Mouse (Mus musculus): ENCODE data around the gene Gm6465.
"Not testable (repeated sequence)": the region's sequence is repeated elsewhere in the genome, so short reads cannot be mapped to it uniquely, and the experiment has no call there.

The Gm6465 gene

DNA sequence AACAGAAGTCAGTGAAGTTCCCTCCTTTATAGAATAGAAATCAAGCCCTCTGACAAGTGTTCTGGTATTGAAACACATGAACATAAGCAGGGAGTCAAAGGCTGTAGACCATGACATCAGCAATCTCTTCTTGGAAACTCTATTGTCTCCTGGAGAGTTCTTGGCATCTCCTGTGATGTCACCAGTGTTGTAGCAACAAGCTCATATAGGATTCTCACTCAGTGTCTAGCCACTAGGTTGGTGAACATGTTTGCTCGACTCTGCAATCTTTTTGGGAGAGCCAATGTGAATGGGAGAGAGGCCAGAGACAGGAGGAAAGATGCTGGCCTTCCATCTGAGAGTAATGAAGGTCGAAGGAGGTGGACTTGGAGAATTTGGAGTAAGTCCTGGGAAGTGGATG, at the start of gene Gm6465:
Gm6465 (plus strand) TSS at position 301 of the 400 bp plus-strand sequence.
- DNase-seq = not testable (repeated sequence)

DNA sequence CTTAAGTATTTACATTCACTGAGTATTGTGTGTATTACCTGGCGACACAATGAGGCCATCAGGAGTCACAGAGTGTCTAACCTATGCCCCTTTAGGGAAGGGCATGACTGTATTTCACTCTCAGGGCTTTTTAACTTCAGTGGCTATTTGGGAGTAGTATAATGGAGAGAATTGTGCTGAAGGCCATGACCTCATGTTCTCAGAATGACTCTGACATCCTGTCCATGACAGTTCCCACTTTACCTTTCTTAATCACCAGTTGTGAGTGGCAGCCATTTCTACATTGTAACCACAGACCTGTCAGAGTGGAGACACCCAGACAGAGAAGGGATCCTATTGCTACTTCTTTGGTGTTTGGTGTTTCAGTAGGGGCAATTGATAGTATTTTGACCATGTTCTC, 485 bp downstream of the Gm6465 start:
- not testable (repeated sequence) for DNase-seq

DNA sequence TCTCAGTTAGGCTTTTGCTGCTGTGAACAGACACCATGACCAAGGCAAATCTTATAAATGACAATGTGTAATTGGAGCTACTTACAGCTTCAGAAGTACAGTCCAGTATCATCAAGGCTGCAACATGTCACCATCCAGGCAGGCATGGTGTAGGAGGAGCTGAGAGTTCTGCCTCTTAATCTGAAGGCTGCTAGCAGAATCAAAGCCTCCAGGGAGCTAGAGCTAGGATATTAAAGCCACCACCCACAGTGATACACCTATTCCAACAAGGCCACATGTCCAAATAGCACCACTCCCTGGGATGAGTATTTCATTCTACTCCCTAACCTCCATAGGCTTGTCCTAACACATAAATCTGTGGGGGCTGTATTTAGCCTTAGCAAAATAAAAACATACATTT, 12.6 kb downstream of the Gm6465 start:
- DNase-seq = not testable (repeated sequence)

All from kidney, adult 18-20 months (tissue).